Mouse (Mus musculus): ENCODE measurements at regions not wholly inside any gene's neighbourhood (a gene's known extent, or its start where the extent isn't known, plus 50 kb on each side); places are given as distances from the start of the nearest gene placed in this dataset.

DNA sequence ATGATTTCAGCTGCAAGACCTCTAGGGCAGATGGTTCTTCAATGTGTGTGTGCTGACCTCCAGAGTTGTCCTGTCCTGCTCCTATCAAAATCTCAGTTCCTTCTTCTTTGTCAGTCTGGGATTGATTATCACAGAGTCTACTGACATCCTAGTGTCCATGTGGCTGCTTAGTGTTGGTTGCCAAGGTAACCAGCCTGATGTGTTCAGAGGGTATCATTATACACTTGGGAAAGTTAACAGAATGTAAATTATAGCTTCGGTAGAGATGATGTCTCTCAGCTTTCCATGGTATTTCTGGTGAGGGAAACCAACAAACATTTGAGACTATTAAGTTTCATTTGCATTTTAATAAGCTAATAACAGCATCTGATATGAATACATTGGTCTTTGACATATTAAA lies 1092.5 kb upstream of the Lrrtm3 start:
- no peak for ATAC-seq (replicated peaks; ENCODE audit: low FRiP score, low read depth)
- no peak for TF ChIP-seq CTCF (IDR thresholded peaks at IDR 0.05; ENCODE audit: low read depth)
- Histone ChIP-seq H3K27ac (no peak overlapping the region), H3K4me2 (ENCODE audit: low read length) (no peak overlapping the region), H3K9ac (ENCODE audit: low read depth, low read length) (no peak overlapping the region), H3K4me3 (replicated peaks; ENCODE audit: low read depth, low read length) (no peak overlapping the region), H3K4me1 (replicated peaks; ENCODE audit: insufficient read depth, low read length) (no peaks in the 10 kb centered on the region), H3K9me3 (replicated peaks; ENCODE audit: low read length) (no peaks in the 10 kb centered on the region), H3K27me3 (ENCODE audit: insufficient read depth, low read length) (no peaks in the 10 kb centered on the region), H3K36me3 (ENCODE audit: insufficient read depth, low read length) (no peaks in the 10 kb centered on the region)
- 60% methylated on average over 1 of the region's 1 CpGs for WGBS
- DNase-seq (ENCODE audit: low spot score): no peak

DNA sequence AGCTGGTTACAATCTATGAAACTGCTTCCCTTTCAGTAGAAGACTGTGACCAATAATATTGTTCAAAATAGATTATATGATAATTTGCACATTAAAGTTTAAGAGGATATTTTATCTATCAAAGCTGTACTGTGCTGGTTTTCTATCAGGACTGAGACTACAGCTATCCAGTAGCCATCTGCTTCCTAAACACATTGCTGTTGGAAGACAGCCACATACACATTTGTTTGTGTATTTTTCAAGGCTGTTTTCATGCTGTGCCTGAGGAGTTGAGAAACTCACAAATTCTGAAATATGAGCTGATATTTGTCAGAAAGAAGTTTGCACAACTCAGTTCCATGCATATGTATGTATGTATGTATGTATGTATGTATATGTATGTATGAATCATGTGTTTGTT lies 1089.0 kb upstream of the Lrrtm3 start:
- TF ChIP-seq CTCF (IDR thresholded peaks at IDR 0.05; ENCODE audit: low read depth): no peak
- no peaks in the 10 kb centered on the region for H3K4me1 ChIP-seq (replicated peaks; ENCODE audit: insufficient read depth, low read length)
- H3K4me3 ChIP-seq (replicated peaks; ENCODE audit: low read depth, low read length): no peak overlapping the region
- H3K27me3 ChIP-seq (ENCODE audit: insufficient read depth, low read length): no peaks in the 10 kb centered on the region
- H3K9me3 ChIP-seq (replicated peaks; ENCODE audit: low read length): no peaks in the 10 kb centered on the region
- no peak overlapping the region for H3K4me2 ChIP-seq (ENCODE audit: low read length)
- no peaks in the 10 kb centered on the region for H3K36me3 ChIP-seq (ENCODE audit: insufficient read depth, low read length)
- H3K9ac ChIP-seq (ENCODE audit: low read depth, low read length): no peak overlapping the region
- ATAC-seq (replicated peaks; ENCODE audit: low FRiP score, low read depth): no peak
- peak; percentile 5 for DNase-seq (ENCODE audit: low spot score)
- H3K27ac ChIP-seq: no peak overlapping the region

DNA sequence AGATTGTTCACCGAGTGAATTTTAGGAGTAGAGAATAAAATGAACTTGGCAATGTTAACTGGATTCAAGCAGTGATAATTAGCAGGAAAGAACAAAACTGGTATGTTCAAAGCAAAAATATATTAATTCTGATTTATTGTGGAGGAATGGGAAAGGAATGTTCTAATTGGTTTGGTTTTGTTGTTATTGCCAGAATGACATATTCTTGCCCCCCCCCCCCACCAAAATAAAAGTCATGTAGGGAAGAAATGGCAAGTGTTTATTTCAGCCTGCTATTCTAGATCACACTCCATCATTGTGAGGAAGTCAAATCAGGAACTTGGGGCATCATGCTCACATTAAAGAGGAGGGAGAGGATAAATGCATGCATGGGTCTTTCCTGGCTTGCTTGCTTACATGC lies 1064.1 kb upstream of the Lrrtm3 start:
- Histone ChIP-seq H3K4me2 (ENCODE audit: low read length) (no peak overlapping the region), H3K9ac (ENCODE audit: low read depth, low read length) (no peak overlapping the region), H3K9me3 (replicated peaks; ENCODE audit: low read length) (no peaks in the 10 kb centered on the region), H3K36me3 (ENCODE audit: insufficient read depth, low read length) (no peaks in the 10 kb centered on the region), H3K27me3 (ENCODE audit: insufficient read depth, low read length) (no peaks in the 10 kb centered on the region), H3K4me3 (replicated peaks; ENCODE audit: low read depth, low read length) (no peak overlapping the region), H3K27ac (no peak overlapping the region), H3K4me1 (replicated peaks; ENCODE audit: insufficient read depth, low read length) (no peaks in the 10 kb centered on the region)
- 79% methylated on average over 1 of the region's 1 CpGs for WGBS
- ATAC-seq (replicated peaks; ENCODE audit: low FRiP score, low read depth): no peak
- DNase-seq (ENCODE audit: low spot score): no peak
- no peak for TF ChIP-seq CTCF (IDR thresholded peaks at IDR 0.05; ENCODE audit: low read depth)

DNA sequence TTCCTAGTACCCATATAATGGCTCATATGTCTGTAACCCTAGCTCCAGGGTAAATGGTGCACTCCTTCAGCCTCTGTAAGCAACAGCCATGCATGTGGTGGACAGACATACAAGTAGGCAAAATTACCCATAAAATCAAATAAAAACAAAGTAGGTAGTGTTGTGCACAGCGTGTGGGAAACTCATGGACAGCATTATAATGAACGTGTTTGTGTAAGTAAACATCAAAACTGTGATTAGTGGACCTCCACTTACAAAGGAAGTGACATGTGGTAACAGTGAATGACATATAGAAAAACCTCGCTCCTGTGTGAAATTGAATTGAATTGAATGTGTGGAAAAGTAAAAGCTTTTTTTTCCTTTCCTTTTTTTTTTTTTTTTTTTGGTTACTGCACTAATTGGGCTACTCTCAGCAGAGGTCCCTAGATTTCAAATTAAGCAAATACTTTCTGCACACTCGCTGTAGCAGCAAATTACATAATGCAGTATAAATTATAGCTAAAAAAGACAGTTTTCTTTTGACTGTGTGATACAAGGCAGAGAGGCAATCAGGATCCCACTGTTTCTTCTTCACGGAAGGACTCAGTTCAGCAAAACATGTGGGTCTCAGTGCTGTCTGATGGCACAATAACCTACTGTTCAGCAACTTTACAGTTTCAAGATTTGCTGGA lies 1035.0 kb upstream of the Lrrtm3 start:
- H3K36me3 ChIP-seq (ENCODE audit: insufficient read depth, low read length): no peaks in the 10 kb centered on the region
- ATAC-seq (replicated peaks; ENCODE audit: low FRiP score, low read depth): no peak
- H3K27ac ChIP-seq: no peak overlapping the region
- WGBS: 64% methylated on average over 5 of the region's 5 CpGs
- H3K4me2 ChIP-seq (ENCODE audit: low read length): no peak overlapping the region
- no peak for DNase-seq (ENCODE audit: low spot score)
- no peak overlapping the region for H3K9ac ChIP-seq (ENCODE audit: low read depth, low read length)
- H3K9me3 ChIP-seq (replicated peaks; ENCODE audit: low read length): no peaks in the 10 kb centered on the region
- H3K4me1 ChIP-seq (replicated peaks; ENCODE audit: insufficient read depth, low read length): no peaks in the 10 kb centered on the region
- no peak for TF ChIP-seq CTCF (IDR thresholded peaks at IDR 0.05; ENCODE audit: low read depth)
- H3K27me3 ChIP-seq (ENCODE audit: insufficient read depth, low read length): no peaks in the 10 kb centered on the region
- H3K4me3 ChIP-seq (replicated peaks; ENCODE audit: low read depth, low read length): no peak overlapping the region

DNA sequence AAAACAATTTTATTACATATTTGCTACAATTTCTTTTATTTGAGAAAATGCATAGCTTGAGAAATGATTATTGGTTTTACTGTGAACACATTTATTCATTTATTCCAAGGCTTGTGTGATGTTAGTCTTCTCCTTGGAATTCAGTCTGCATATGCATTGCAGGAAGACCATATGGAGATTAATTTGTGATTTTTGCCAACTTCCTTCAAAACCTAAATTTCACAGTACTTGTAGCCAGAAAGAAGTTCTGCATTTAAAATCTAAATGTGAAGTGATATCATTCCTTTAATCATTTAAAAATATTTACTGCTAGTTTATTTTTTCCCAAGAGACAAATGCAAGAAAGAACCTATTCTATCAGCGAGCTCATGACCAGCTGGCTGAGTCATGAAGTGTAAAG lies 1028.1 kb upstream of the Lrrtm3 start:
- WGBS: 77% methylated on average over 1 of the region's 1 CpGs
- TF ChIP-seq CTCF (IDR thresholded peaks at IDR 0.05; ENCODE audit: low read depth): no peak
- DNase-seq (ENCODE audit: low spot score): no peak

DNA sequence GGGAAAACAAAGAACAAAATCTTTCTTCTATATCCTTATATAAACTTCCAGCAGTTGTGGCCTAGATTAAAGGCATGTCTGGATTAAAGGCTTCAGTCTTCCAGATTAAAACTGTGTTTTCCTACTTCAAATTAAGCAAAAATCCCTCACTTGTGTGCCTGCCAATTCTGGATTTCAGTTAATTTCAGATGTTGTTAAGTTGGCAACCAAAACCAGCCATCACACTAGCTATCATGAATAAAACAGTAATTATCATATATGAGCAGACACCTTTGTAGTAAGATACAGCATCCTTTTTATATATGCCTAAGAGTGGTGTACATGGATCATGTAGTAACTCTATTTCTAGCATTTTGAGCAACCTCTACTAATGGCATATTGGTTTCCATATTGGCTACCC lies 1024.5 kb upstream of the Lrrtm3 start:
- no peak for DNase-seq (ENCODE audit: low spot score)
- Histone ChIP-seq H3K4me2 (ENCODE audit: low read length) (no peak overlapping the region), H3K27ac (no peak overlapping the region), H3K9ac (ENCODE audit: low read depth, low read length) (no peak overlapping the region), H3K27me3 (ENCODE audit: insufficient read depth, low read length) (no peaks in the 10 kb centered on the region), H3K4me3 (replicated peaks; ENCODE audit: low read depth, low read length) (no peak overlapping the region), H3K9me3 (replicated peaks; ENCODE audit: low read length) (no peaks in the 10 kb centered on the region), H3K36me3 (ENCODE audit: insufficient read depth, low read length) (no peaks in the 10 kb centered on the region), H3K4me1 (replicated peaks; ENCODE audit: insufficient read depth, low read length) (no peaks in the 10 kb centered on the region)
- no peak for TF ChIP-seq CTCF (IDR thresholded peaks at IDR 0.05; ENCODE audit: low read depth)
- ATAC-seq (replicated peaks; ENCODE audit: low FRiP score, low read depth): no peak

More for the DNA sequence above, 1028.1 kb upstream of the Lrrtm3 start:
- Histone ChIP-seq H3K27me3 (ENCODE audit: insufficient read depth, low read length) (no peaks in the 10 kb centered on the region), H3K36me3 (ENCODE audit: insufficient read depth, low read length) (no peaks in the 10 kb centered on the region), H3K4me3 (replicated peaks; ENCODE audit: low read depth, low read length) (no peak overlapping the region), H3K9ac (ENCODE audit: low read depth, low read length) (no peak overlapping the region), H3K4me2 (ENCODE audit: low read length) (no peak overlapping the region), H3K27ac (no peak overlapping the region), H3K4me1 (replicated peaks; ENCODE audit: insufficient read depth, low read length) (no peaks in the 10 kb centered on the region), H3K9me3 (replicated peaks; ENCODE audit: low read length) (no peaks in the 10 kb centered on the region)
- no peak for ATAC-seq (replicated peaks; ENCODE audit: low FRiP score, low read depth)

DNA sequence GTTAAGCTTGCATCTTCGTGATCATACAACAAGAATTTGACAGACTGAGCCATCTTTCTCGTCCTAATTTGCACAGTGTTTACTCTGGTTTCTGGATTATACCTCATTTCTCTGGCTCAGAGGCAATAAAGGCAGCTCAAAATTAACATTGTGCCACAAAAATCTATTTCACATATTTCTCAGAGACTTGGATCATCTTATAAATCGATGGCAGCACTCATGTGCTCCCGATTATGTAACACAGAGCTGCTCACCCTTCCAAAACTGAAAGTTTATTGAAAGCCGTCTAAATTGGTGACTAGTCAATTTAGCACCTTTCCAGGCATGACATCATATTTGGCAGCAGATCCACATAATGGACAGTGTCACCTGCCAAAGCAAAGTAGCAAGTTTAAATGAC lies 1020.7 kb upstream of the Lrrtm3 start:
- WGBS: 73% methylated on average over 5 of the region's 5 CpGs
- Histone ChIP-seq H3K4me3 (replicated peaks; ENCODE audit: low read depth, low read length) (no peak overlapping the region), H3K27me3 (ENCODE audit: insufficient read depth, low read length) (no peaks in the 10 kb centered on the region), H3K9ac (ENCODE audit: low read depth, low read length) (no peak overlapping the region), H3K9me3 (replicated peaks; ENCODE audit: low read length) (no peaks in the 10 kb centered on the region), H3K27ac (no peak overlapping the region), H3K36me3 (ENCODE audit: insufficient read depth, low read length) (no peaks in the 10 kb centered on the region), H3K4me2 (ENCODE audit: low read length) (no peak overlapping the region), H3K4me1 (replicated peaks; ENCODE audit: insufficient read depth, low read length) (no peaks in the 10 kb centered on the region)
- no peak for TF ChIP-seq CTCF (IDR thresholded peaks at IDR 0.05; ENCODE audit: low read depth)
- DNase-seq (ENCODE audit: low spot score): no peak
- no peak for ATAC-seq (replicated peaks; ENCODE audit: low FRiP score, low read depth)

Measured in kidney, postnatal 0 days (tissue).